Mouse (Mus musculus) forelimb bud, embryonic 11.5 days (tissue): ENCODE data around the gene Lca5.

Experiments used
- DNase-seq: peaks from one replicate; pipeline ENCODE4 v3.0.0-alpha.2; 2012; ENCODE audit warnings: low read depth, low spot score

Gene Lca5

GRCm38 (mm10) chr9:83440392-83441357, at the start of gene Lca5:
TSS of gene Lca5 (minus strand) at chr9:83441127.
- peak; percentile 96 for DNase-seq

- no peak for DNase-seq
Observed at GRCm38 (mm10) chr9:83488491-83489210, 47.7 kb upstream of the Lca5 start.

- DNase-seq, result no peak
Observed at GRCm38 (mm10) chr9:83487771-83488470, 47.0 kb upstream of the Lca5 start.

GRCm38 (mm10) chr9:83485966-83486365, 45.0 kb upstream of the Lca5 start:
- no peak for DNase-seq

GRCm38 (mm10) chr9:83485357-83485756, 44.4 kb upstream of the Lca5 start:
- no peak for DNase-seq

- DNase-seq, result no peak
Observed at GRCm38 (mm10) chr9:83483419-83483818, 42.5 kb upstream of the Lca5 start.

GRCm38 (mm10) chr9:83482176-83482949, 41.4 kb upstream of the Lca5 start:
- DNase-seq, result peak; percentile 28

- DNase-seq, result no peak
Observed at GRCm38 (mm10) chr9:83469871-83470270, 28.9 kb upstream of the Lca5 start.

GRCm38 (mm10) chr9:83447771-83448170, 6.8 kb upstream of the Lca5 start:
- DNase-seq, result peak; percentile 6

- no peak for DNase-seq
Observed at GRCm38 (mm10) chr9:83447176-83447575, 6.2 kb upstream of the Lca5 start.

- no peak for DNase-seq
Observed at GRCm38 (mm10) chr9:83437621-83438020, 3.3 kb downstream of the Lca5 start.

GRCm38 (mm10) chr9:83434489-83434888, 6.4 kb downstream of the Lca5 start:
- peak; percentile 2 for DNase-seq

- no peak for DNase-seq
Observed at GRCm38 (mm10) chr9:83433661-83434060, 7.3 kb downstream of the Lca5 start.

- DNase-seq, result no peak
Observed at GRCm38 (mm10) chr9:83427926-83428325, 13.0 kb downstream of the Lca5 start.

GRCm38 (mm10) chr9:83418965-83419364, 22.0 kb downstream of the Lca5 start:
- no peak for DNase-seq

GRCm38 (mm10) chr9:83413046-83413445, 27.9 kb downstream of the Lca5 start:
- DNase-seq, result no peak

- DNase-seq, result no peak
Observed at GRCm38 (mm10) chr9:83405150-83405549, 35.8 kb downstream of the Lca5 start.

GRCm38 (mm10) chr9:83400783-83401182, 40.1 kb downstream of the Lca5 start:
- no peak for DNase-seq

- DNase-seq, result no peak
Observed at GRCm38 (mm10) chr9:83399414-83399813, 41.5 kb downstream of the Lca5 start.

GRCm38 (mm10) chr9:83398260-83398659, 42.7 kb downstream of the Lca5 start:
- no peak for DNase-seq

GRCm38 (mm10) chr9:83395456-83395855, 45.5 kb downstream of the Lca5 start:
- DNase-seq, result no peak
